Mouse (Mus musculus): ENCODE results near the gene Timp2. TPM values are rescaled to one million over a fixed set of nuclear protein-coding genes. Genes with fewer than 3 reads are reported as not detected.

Timp2 gene
- polyA plus RNA-seq, 1 experiment from 2014 or later: 83.9 TPM

GRCm38 (mm10) chr11:118342400-118342981, 13.0 kb downstream of the Timp2 start, which contains the start of gene Cep295nl:
Gene Cep295nl (minus strand): TSS chr11:118342500.
- no peaks in the 10 kb centered on the region for H3K27me3 ChIP-seq (replicated peaks; ENCODE audit: control insufficient read depth, insufficient read depth, low read length)
- 30% methylated on average over 7 of the region's 7 CpGs for WGBS
- ATAC-seq (replicated peaks; ENCODE audit: low FRiP score, low TSS enrichment, low read depth): no peak
- no peak within 1 kb of the TSS for H3K4me2 ChIP-seq (ENCODE audit: low read length)
- H3K4me1 ChIP-seq (replicated peaks; ENCODE audit: control insufficient read depth, insufficient read depth, low read length): peaks cover 31% of the 10 kb centered on the region
- H3K4me3 ChIP-seq (ENCODE audit: low read depth, low read length): no peak within 1 kb of the TSS
- no peak for DNase-seq (ENCODE audit: low spot score)
- H3K27ac ChIP-seq (ENCODE audit: low read depth): no peak within 1 kb of the TSS
- H3K36me3 ChIP-seq (ENCODE audit: control insufficient read depth, insufficient read depth, low read length): peaks cover 11% of the 10 kb centered on the region
- H3K9ac ChIP-seq (ENCODE audit: low read length): no peak within 1 kb of the TSS
- H3K9me3 ChIP-seq (ENCODE audit: control insufficient read depth, low read length): no peaks in the 10 kb centered on the region

- Histone ChIP-seq H3K9me3 (ENCODE audit: control insufficient read depth, low read length) (no peaks in the 10 kb centered on the region), H3K9ac (ENCODE audit: low read length) (no peak overlapping the region), H3K4me1 (replicated peaks; ENCODE audit: control insufficient read depth, insufficient read depth, low read length) (peaks cover 9% of the 10 kb centered on the region), H3K27me3 (replicated peaks; ENCODE audit: control insufficient read depth, insufficient read depth, low read length) (no peaks in the 10 kb centered on the region), H3K27ac (ENCODE audit: low read depth) (no peak overlapping the region), H3K4me3 (ENCODE audit: low read depth, low read length) (no peak overlapping the region), H3K36me3 (ENCODE audit: control insufficient read depth, insufficient read depth, low read length) (peaks cover 24% of the 10 kb centered on the region), H3K4me2 (ENCODE audit: low read length) (no peak overlapping the region)
- 66% methylated on average over 8 of the region's 8 CpGs for WGBS
- ATAC-seq (replicated peaks; ENCODE audit: low FRiP score, low TSS enrichment, low read depth) (no peak), DNase-seq (ENCODE audit: low spot score) (no peak)
Measured at GRCm38 (mm10) chr11:118337491-118338168, 17.9 kb downstream of the Timp2 start.

- WGBS: 87% methylated on average over 17 of the region's 17 CpGs
- H3K27me3 ChIP-seq (replicated peaks; ENCODE audit: control insufficient read depth, insufficient read depth, low read length): no peaks in the 10 kb centered on the region
- H3K27ac ChIP-seq (ENCODE audit: low read depth): no peak overlapping the region
- DNase-seq (ENCODE audit: low spot score): no peak
- no peak for ATAC-seq (replicated peaks; ENCODE audit: low FRiP score, low TSS enrichment, low read depth)
- H3K4me2 ChIP-seq (ENCODE audit: low read length): no peak overlapping the region
- H3K4me1 ChIP-seq (replicated peaks; ENCODE audit: control insufficient read depth, insufficient read depth, low read length): no peaks in the 10 kb centered on the region
- peaks cover 13% of the 10 kb centered on the region; the same call in 1 of the 2 replicates for H3K36me3 ChIP-seq (ENCODE audit: control insufficient read depth, insufficient read depth, low read length)
- no peaks in the 10 kb centered on the region for H3K9me3 ChIP-seq (ENCODE audit: control insufficient read depth, low read length)
- H3K4me3 ChIP-seq (ENCODE audit: low read depth, low read length): no peak overlapping the region
- no peak overlapping the region for H3K9ac ChIP-seq (ENCODE audit: low read length)
Measured at GRCm38 (mm10) chr11:118333431-118333830, 22.1 kb downstream of the Timp2 start.

GRCm38 (mm10) chr11:118332376-118332775, 23.2 kb downstream of the Timp2 start:
- Histone ChIP-seq H3K4me1 (replicated peaks; ENCODE audit: control insufficient read depth, insufficient read depth, low read length) (peaks cover under 1% of the 10 kb centered on the region; the same call in 1 of the 2 replicates), H3K9ac (ENCODE audit: low read length) (no peak overlapping the region), H3K27ac (ENCODE audit: low read depth) (no peak overlapping the region), H3K4me2 (ENCODE audit: low read length) (no peak overlapping the region), H3K9me3 (ENCODE audit: control insufficient read depth, low read length) (no peaks in the 10 kb centered on the region), H3K36me3 (ENCODE audit: control insufficient read depth, insufficient read depth, low read length) (peaks cover 13% of the 10 kb centered on the region; the same call in 1 of the 2 replicates), H3K27me3 (replicated peaks; ENCODE audit: control insufficient read depth, insufficient read depth, low read length) (no peaks in the 10 kb centered on the region), H3K4me3 (ENCODE audit: low read depth, low read length) (no peak overlapping the region)
- WGBS: 78% methylated on average over 11 of the region's 11 CpGs
- no peak for ATAC-seq (replicated peaks; ENCODE audit: low FRiP score, low TSS enrichment, low read depth)
- DNase-seq (ENCODE audit: low spot score): no peak

GRCm38 (mm10) chr11:118330777-118331176, 24.8 kb downstream of the Timp2 start:
- peaks cover 13% of the 10 kb centered on the region; the same call in 1 of the 2 replicates for H3K36me3 ChIP-seq (ENCODE audit: control insufficient read depth, insufficient read depth, low read length)
- no peak overlapping the region for H3K4me2 ChIP-seq (ENCODE audit: low read length)
- H3K27ac ChIP-seq (ENCODE audit: low read depth): no peak overlapping the region
- no peak for DNase-seq (ENCODE audit: low spot score)
- ATAC-seq (replicated peaks; ENCODE audit: low FRiP score, low TSS enrichment, low read depth): no peak
- H3K9me3 ChIP-seq (ENCODE audit: control insufficient read depth, low read length): no peaks in the 10 kb centered on the region
- no peak overlapping the region for H3K9ac ChIP-seq (ENCODE audit: low read length)
- H3K4me1 ChIP-seq (replicated peaks; ENCODE audit: control insufficient read depth, insufficient read depth, low read length): peaks cover 8% of the 10 kb centered on the region; the same call in 1 of the 2 replicates
- H3K4me3 ChIP-seq (ENCODE audit: low read depth, low read length): no peak overlapping the region
- no peaks in the 10 kb centered on the region for H3K27me3 ChIP-seq (replicated peaks; ENCODE audit: control insufficient read depth, insufficient read depth, low read length)
- 94% methylated on average over 16 of the region's 16 CpGs for WGBS

- no peaks in the 10 kb centered on the region for H3K9me3 ChIP-seq (ENCODE audit: control insufficient read depth, low read length)
- no peak overlapping the region for H3K4me2 ChIP-seq (ENCODE audit: low read length)
- no peak overlapping the region for H3K4me3 ChIP-seq (ENCODE audit: low read depth, low read length)
- no peak overlapping the region for H3K9ac ChIP-seq (ENCODE audit: low read length)
- WGBS: 96% methylated on average over 14 of the region's 14 CpGs
- ATAC-seq (replicated peaks; ENCODE audit: low FRiP score, low TSS enrichment, low read depth) (no peak), DNase-seq (ENCODE audit: low spot score) (no peak)
- H3K27me3 ChIP-seq (replicated peaks; ENCODE audit: control insufficient read depth, insufficient read depth, low read length): no peaks in the 10 kb centered on the region
- H3K4me1 ChIP-seq (replicated peaks; ENCODE audit: control insufficient read depth, insufficient read depth, low read length): peaks cover 8% of the 10 kb centered on the region; the same call in 1 of the 2 replicates
- no peak overlapping the region for H3K27ac ChIP-seq (ENCODE audit: low read depth)
- H3K36me3 ChIP-seq (ENCODE audit: control insufficient read depth, insufficient read depth, low read length): peaks cover 13% of the 10 kb centered on the region; the same call in 1 of the 2 replicates
Measured at GRCm38 (mm10) chr11:118330361-118330760, 25.2 kb downstream of the Timp2 start.

GRCm38 (mm10) chr11:118328947-118329346, 26.6 kb downstream of the Timp2 start:
- H3K4me1 ChIP-seq (replicated peaks; ENCODE audit: control insufficient read depth, insufficient read depth, low read length): peaks cover 8% of the 10 kb centered on the region; the same call in 1 of the 2 replicates
- H3K9ac ChIP-seq (ENCODE audit: low read length): no peak overlapping the region
- ATAC-seq (replicated peaks; ENCODE audit: low FRiP score, low TSS enrichment, low read depth) (no peak), DNase-seq (ENCODE audit: low spot score) (no peak)
- no peak overlapping the region for H3K27ac ChIP-seq (ENCODE audit: low read depth)
- no peak overlapping the region for H3K4me2 ChIP-seq (ENCODE audit: low read length)
- peaks cover 12% of the 10 kb centered on the region; the same call in 1 of the 2 replicates for H3K36me3 ChIP-seq (ENCODE audit: control insufficient read depth, insufficient read depth, low read length)
- no peak overlapping the region for H3K4me3 ChIP-seq (ENCODE audit: low read depth, low read length)
- 89% methylated on average over 5 of the region's 5 CpGs for WGBS
- no peaks in the 10 kb centered on the region for H3K27me3 ChIP-seq (replicated peaks; ENCODE audit: control insufficient read depth, insufficient read depth, low read length)
- no peaks in the 10 kb centered on the region for H3K9me3 ChIP-seq (ENCODE audit: control insufficient read depth, low read length)

- DNase-seq (ENCODE audit: low spot score): no peak
- ATAC-seq (replicated peaks; ENCODE audit: low FRiP score, low TSS enrichment, low read depth): no peak
- H3K27me3 ChIP-seq (replicated peaks; ENCODE audit: control insufficient read depth, insufficient read depth, low read length): no peaks in the 10 kb centered on the region
- peaks cover 8% of the 10 kb centered on the region; the same call in 1 of the 2 replicates for H3K4me1 ChIP-seq (replicated peaks; ENCODE audit: control insufficient read depth, insufficient read depth, low read length)
- no peak overlapping the region for H3K4me2 ChIP-seq (ENCODE audit: low read length)
- no peaks in the 10 kb centered on the region for H3K9me3 ChIP-seq (ENCODE audit: control insufficient read depth, low read length)
- H3K27ac ChIP-seq (ENCODE audit: low read depth): no peak overlapping the region
- WGBS: 95% methylated on average over 6 of the region's 6 CpGs
- H3K9ac ChIP-seq (ENCODE audit: low read length): no peak overlapping the region
- H3K36me3 ChIP-seq (ENCODE audit: control insufficient read depth, insufficient read depth, low read length): peaks cover 8% of the 10 kb centered on the region; the same call in 1 of the 2 replicates
- no peak overlapping the region for H3K4me3 ChIP-seq (ENCODE audit: low read depth, low read length)
Measured at GRCm38 (mm10) chr11:118328511-118328910, 27.0 kb downstream of the Timp2 start.
